Mouse (Mus musculus) erythroblast, embryonic 14.5 days (primary cell): Measurements from ENCODE around the gene Nhsl1.
"Not testable (repeated sequence)": the region's sequence is repeated elsewhere in the genome, so short reads cannot be mapped to it uniquely, and the experiment has no call there.

Experiments used
- GATA1 ChIP-seq: IDR thresholded peaks from 2 replicates; pipeline ENCODE4 v1.6.1; 2012; ENCODE audit warnings: low read length, inconsistent platforms, mixed read lengths
- TAL1 ChIP-seq: IDR thresholded peaks from 3 replicates; pipeline ENCODE4 v1.6.1; 2012; ENCODE audit warnings: low read length, inconsistent platforms, mixed read lengths

DNA sequence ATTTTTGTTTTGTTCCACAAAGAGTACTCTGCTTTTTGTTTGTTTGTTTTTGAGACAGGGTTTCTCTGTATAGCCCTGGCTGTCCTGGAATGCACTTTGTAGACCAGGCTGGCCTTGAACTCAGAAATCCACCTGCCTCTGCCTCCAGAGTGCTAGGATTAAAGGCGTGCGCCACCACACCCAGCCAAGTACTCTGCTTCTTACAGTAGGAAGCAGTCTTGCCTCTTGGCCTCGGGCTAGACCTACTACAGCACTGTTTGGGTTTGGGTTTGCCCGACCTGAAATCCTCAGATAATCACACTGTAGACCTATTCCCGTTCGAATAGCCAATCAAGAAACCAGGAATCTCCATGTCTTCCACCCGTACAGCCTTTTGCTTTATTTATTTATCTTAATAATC lies 130.1 kb downstream of the Nhsl1 start:
- not testable (repeated sequence) for TF ChIP-seq GATA1, TAL1
